Mouse (Mus musculus): ENCODE results near the gene Gbp9. TPM values are rescaled to one million over a fixed set of nuclear protein-coding genes. Genes with fewer than 3 reads are reported as not detected.
"Not testable (repeated sequence)": the region's sequence is repeated elsewhere in the genome, so short reads cannot be mapped to it uniquely, and the experiment has no call there.

Gbp9 gene
- total RNA-seq, 1 experiment from 2014 or later = 7.2 TPM

DNA sequence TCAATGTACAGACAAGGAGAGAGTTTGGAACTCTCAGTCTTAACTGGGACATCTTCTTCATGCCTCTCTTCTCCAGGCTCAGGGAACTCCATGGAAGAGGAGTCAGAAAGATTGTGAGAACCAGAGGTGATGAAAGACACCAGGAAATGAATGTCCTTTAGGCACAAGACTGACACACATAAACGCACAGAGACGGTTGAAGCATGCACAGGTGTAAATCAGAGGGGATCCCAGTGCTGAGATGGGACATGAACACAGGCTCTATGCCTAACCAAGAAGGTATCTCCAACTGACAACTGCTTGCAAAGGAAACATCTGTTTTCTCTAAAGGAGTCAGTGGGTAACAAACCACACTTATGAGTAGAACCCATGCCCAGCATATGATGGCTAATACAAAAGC is 79.1 kb downstream of the Gbp9 start:
- DNase-seq = no peak

DNA sequence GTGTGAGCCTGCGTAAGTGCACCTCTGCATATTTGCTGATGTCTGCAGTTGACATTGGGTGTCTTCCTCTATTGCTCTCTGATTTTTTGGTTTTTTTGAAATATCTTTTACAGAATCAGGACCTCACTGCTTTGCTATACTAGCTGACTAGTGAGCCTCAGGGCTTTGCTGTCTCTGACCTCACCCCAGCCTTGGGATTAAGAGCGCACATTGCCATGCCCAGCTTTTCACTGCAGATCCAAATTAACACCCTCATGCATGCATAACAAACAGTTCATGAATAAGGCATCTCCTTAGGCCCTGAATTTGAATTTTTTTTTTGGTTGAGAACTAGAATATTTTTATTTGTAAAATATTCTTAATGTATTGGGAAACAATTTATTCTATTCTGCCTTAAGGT is 84.1 kb downstream of the Gbp9 start:
- DNase-seq = no peak

DNA sequence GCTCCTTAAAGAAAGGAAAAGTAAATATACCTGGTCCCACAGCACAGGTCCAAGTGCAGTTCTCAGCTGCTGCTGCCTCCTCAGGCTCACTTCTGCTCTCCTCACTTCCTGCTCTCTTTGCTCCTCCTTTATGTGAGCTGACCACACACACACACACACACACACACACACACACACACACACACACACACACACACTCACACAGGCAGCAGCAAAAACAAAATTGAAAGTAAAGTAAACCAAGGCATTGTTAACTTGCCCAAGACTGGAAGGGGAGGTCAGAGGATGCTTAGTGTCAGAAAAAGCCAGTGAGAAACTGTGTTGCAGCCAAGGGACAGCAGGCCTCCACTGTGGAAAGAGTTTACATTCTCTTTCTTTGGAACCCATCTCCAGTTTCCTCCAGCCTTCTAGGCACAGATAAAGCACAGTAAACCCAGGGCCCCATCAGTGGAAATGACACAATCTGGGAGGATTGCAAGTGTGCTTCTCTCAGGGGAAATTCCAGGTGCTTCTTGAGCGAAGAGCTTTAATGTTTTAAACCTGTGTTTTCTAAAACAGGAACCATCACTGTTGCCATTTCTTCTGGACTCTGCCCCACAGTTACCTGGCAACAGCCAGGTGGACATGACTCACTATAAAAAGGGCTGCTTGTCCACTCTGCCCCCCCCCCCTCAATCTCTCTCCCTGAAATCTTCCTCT is 85.7 kb downstream of the Gbp9 start:
- DNase-seq = not testable (repeated sequence)

DNA sequence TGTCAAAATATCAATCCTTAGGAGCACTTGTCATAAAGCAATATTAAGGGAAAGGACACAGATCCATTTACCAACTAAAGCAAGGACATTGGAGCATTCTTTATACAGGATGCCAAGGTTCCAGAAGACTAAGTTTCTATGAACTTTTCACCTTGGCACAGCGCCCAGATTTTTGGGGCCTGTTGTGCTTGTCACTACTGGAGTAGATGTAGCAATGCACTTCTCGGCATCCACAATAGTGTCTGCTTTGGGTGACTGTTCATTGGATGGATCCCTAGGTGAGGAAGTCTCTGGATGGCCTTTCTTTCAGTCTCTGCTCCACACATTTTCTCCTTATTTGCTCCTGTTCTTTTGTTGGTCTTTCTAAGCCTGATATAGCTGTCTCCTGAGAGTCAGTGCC is 107.0 kb downstream of the Gbp9 start:
- DNase-seq = peak; percentile 68

Other genes with a start within 250 kb of the Gbp9 start
- 0.63 and 2.4 TPM in 2 replicates for gene Abcg3, start 156.8 kb downstream of the Gbp9 start, total RNA-seq (2021)
- gene Gbp8, start within 50 bp of the Gbp9 start, total RNA-seq (2021) = 0.74 and 2.5 TPM in 2 replicates
- 4.4 and 10.9 TPM in 2 replicates for gene Gbp4, start within 50 bp of the Gbp9 start, total RNA-seq (2021)
- 0.26 TPM in 1 of 2 replicates, not detected in the other for gene Gbp10, start 100.0 kb upstream of the Gbp9 start, total RNA-seq (2021)
- gene Gm43302, start 154.2 kb upstream of the Gbp9 start, total RNA-seq (2021) = 0.22 TPM in 1 of 2 replicates, not detected in the other
- gene Gbp6, start 154.2 kb upstream of the Gbp9 start, total RNA-seq (2021) = 5.7 and 6.0 TPM in 2 replicates

All from adrenal gland, postnatal 14 days (tissue).